Mouse (Mus musculus) lung, postnatal 0 days (tissue): Measurements from ENCODE around the gene Notum.

Experiments used
- CTCF ChIP-seq: IDR thresholded peaks from 2 replicates; pipeline ENCODE4 v1.5.1; 2016; ENCODE audit warnings: antibody characterized with exemption, mild to moderate bottlenecking
- EP300 ChIP-seq: IDR thresholded peaks from 2 replicates; pipeline ENCODE4 v1.6.1; 2016; ENCODE audit warnings: antibody characterized with exemption, mild to moderate bottlenecking, control low read depth

GRCm38 (mm10) chr11:120609250-120609649 is 51.7 kb downstream of the Notum start:
- TF ChIP-seq EP300 (no peak), CTCF (no peak)
